Mouse (Mus musculus) neutrophil, adult 5-6 weeks (primary cell): ENCODE results near the gene Mrpl34. TPM values are rescaled to one million over a fixed set of nuclear protein-coding genes. Genes with fewer than 3 reads are reported as not detected.

Experiments
- ATAC-seq: fragments of 151-379, 151-347 bp; 2 replicates; pipeline ENCODE4 v1.8.0; 2017; ENCODE audit warnings: mild to moderate bottlenecking, moderate TSS enrichment; ENCODE audit not compliant: insufficient number of reproducible peaks, poor library complexity, low FRiP score, severe bottlenecking; ENCODE audit errors: extremely low read depth
- total RNA-seq: library from RNA; stranded (forward); fragments of 200-1000 nt; gene quantifications from 2 replicates; pipeline ENCODE4 v1.2.3, GENCODE M21; 2017

Gene Mrpl34
- total RNA-seq, 1 experiment from 2014 or later, result 18.0 TPM

- no peak for ATAC-seq
These were observed 50.3 kb downstream of the Mrpl34 start for GRCm38 (mm10) chr8:71515043-71515442.

Other genes starting within 250 kb of the Mrpl34 start
- 121 and 130 TPM in 2 replicates for gene Myo9b, start 192.2 kb upstream of the Mrpl34 start, total RNA-seq
- 75.3 and 89.4 TPM in 2 replicates for gene Haus8, start 192.0 kb upstream of the Mrpl34 start, total RNA-seq
- gene Use1, start 98.1 kb upstream of the Mrpl34 start, total RNA-seq, result 160 and 172 TPM in 2 replicates
- 31.3 and 46.7 TPM in 2 replicates for gene Ocel1, start 93.7 kb upstream of the Mrpl34 start, total RNA-seq
- gene Nr2f6, start 83.0 kb upstream of the Mrpl34 start, total RNA-seq, result 8.6 and 9.2 TPM in 2 replicates
- gene Ushbp1, start 69.2 kb upstream of the Mrpl34 start, total RNA-seq, result not detected in 2 replicates
- gene Babam1, start 68.1 kb upstream of the Mrpl34 start, total RNA-seq, result 57.7 and 63.6 TPM in 2 replicates
- gene Ankle1, start 58.9 kb upstream of the Mrpl34 start, total RNA-seq, result 0.61 TPM in 1 of 2 replicates, not detected in the other
- gene Abhd8, start 1.3 kb upstream of the Mrpl34 start, total RNA-seq, result 7.8 and 11.0 TPM in 2 replicates
- gene Dda1, start 4.2 kb downstream of the Mrpl34 start, total RNA-seq, result 29.2 and 34.6 TPM in 2 replicates
- gene Ano8, start 21.0 kb downstream of the Mrpl34 start, total RNA-seq, result 6.1 and 8.5 TPM in 2 replicates
- gene Gtpbp3, start 23.1 kb downstream of the Mrpl34 start, total RNA-seq, result 15.2 and 19.7 TPM in 2 replicates
- gene Plvap, start 46.8 kb downstream of the Mrpl34 start, total RNA-seq, result not detected in 2 replicates
- gene Ccdc194, start 60.8 kb downstream of the Mrpl34 start, total RNA-seq, result not detected in 2 replicates
- 7.6 and 18.4 TPM in 2 replicates for gene Bst2, start 72.5 kb downstream of the Mrpl34 start, total RNA-seq
- gene Mvb12a, start 78.0 kb downstream of the Mrpl34 start, total RNA-seq, result 35.4 and 39.8 TPM in 2 replicates
- gene Tmem221, start 93.9 kb downstream of the Mrpl34 start, total RNA-seq, result 0.25 and 0.58 TPM in 2 replicates
- gene Nxnl1, start 101.6 kb downstream of the Mrpl34 start, total RNA-seq, result not detected in 2 replicates
- 3.4 and 5.7 TPM in 2 replicates for gene Slc27a1, start 103.9 kb downstream of the Mrpl34 start, total RNA-seq
- gene Pgls, start 127.2 kb downstream of the Mrpl34 start, total RNA-seq, result 45.6 and 55.1 TPM in 2 replicates
- 94.7 and 127 TPM in 2 replicates for gene Fam129c, start 132.7 kb downstream of the Mrpl34 start, total RNA-seq
- gene Colgalt1, start 146.0 kb downstream of the Mrpl34 start, total RNA-seq, result 92.2 and 92.5 TPM in 2 replicates
- 0.12 TPM in 2 replicates for gene Unc13a, start 206.8 kb downstream of the Mrpl34 start, total RNA-seq
- gene Jak3, start 211.3 kb downstream of the Mrpl34 start, total RNA-seq, result 19.0 and 25.7 TPM in 2 replicates
- 4.5 and 10.0 TPM in 2 replicates for gene Insl3, start 224.3 kb downstream of the Mrpl34 start, total RNA-seq
- gene B3gnt3, start 236.8 kb downstream of the Mrpl34 start, total RNA-seq, result 0.58 and 0.86 TPM in 2 replicates